Mouse (Mus musculus) kidney, postnatal 25 days (tissue): ENCODE results near the gene Rhox11.
A peak's percentile ranks its signal among the peaks of the same experiment; 100 is the strongest.
"Not testable (repeated sequence)": the region's sequence is repeated elsewhere in the genome, so short reads cannot be mapped to it uniquely, and the experiment has no call there.

Experiments used
- DNase-seq, 2 experiments: peaks; one replicate each; pipeline ENCODE4 v3.0.0; 2021; ENCODE audit warnings: mixed read lengths in 2 of 2

Rhox11 gene

DNA sequence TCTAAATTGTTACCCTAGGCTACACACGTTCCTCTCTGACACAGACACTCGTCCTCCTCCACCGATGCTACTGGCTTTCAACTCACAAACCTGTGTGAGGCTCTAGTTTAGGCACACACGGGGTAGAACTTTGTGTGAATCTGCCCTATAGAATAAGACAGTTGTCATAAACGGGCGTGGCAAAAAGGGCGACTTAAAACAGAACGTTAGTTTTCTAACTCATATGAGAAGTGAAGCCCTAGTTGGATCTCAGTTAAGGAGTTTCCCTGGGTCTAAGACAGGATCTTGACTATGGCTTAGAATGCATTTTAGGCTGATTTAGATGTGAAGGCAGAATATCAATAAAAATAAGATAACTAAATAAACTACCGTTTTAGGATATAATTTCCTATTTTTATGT, at the start of gene Rhox11:
Rhox11 (minus strand) TSS at position 101 of the 400 bp plus-strand sequence.
- no peak for DNase-seq

DNA sequence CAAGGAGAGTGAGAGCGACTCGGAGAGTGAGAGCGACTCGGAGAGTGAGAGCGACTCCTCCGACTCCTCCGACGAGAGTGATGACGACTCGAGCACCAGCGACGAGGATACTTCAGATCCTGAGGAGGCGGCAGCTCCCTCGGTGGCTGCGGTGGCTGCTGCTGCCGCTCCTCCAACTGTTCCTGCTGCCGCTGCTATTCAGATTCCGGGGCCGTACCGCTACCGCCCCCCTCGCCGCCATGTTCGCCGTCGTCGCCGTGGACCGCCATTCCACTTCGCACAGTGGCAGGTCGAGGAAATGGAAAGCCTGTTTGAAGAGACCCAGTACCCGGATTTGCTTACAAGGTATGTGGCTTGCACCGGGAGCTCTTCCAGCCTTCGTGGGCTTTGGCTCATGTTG, 36.5 kb upstream of the Rhox11 start:
- no peak for DNase-seq

DNA sequence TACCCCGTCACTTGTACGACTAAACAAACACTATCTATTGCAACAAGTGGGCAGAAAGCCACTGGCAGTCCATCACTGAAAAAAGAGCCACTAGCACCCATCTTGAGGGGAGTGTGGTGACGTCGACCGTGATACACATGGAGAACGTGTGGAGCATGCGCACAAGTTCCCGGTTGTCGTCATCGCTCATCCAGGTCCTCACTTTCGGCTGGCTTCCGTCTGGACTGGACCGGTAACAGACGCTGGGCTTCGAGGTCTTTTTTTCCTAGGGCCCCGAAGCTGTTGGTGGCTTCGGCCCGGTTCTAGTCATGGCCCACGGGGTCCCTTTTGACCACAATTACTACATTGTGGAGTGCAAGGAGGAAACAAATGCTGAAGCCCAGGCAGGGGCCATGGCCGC, 36.0 kb upstream of the Rhox11 start, which contains the start of gene Rhox13:
Rhox13 (plus strand) TSS at position 238 of the 400 bp plus-strand sequence.
- DNase-seq = no peak

DNA sequence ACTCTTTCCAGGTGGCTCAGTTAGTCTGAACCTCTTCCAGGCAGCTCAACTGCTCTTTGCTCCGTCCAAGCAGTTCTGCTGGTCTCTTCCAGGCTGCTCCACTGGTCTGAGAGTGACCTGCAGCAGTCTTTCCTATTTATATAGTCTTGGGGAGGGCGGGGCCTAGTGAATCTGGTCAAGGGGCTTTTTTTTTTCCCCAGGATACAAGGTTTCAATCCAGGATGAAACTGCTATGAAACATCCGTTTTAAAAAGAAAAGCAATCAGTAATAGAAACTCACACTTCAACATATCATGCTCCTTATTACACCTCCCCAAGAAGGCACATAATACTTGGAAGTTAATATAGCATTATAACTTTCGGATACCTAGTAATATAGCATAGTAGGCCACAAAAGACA, 25.9 kb upstream of the Rhox11 start, which contains the start of gene Rhox12:
Rhox12 (minus strand) TSS at position 101 of the 400 bp plus-strand sequence.
- DNase-seq = no peak

DNA sequence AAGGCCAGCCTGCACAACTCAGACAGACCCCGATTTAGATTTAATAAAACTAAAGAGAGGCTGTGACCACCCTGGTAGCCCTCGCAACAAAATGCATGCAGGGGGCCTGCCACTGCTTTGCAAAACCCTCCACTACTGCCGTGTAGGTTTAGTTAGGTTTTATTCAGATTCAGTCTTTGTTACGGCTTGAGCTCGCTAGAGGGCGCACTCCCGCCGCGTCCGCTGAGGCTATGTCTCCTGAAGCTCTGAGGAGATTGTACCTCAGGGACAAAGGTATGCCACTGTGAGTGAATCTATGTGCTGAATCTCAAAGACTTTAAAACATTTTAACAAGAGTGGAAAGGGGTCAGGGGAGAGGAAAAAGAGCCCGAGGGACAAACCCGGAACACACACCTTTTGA, 715 bp downstream of the Rhox11 start:
- DNase-seq = peak; percentile 49 to 64

DNA sequence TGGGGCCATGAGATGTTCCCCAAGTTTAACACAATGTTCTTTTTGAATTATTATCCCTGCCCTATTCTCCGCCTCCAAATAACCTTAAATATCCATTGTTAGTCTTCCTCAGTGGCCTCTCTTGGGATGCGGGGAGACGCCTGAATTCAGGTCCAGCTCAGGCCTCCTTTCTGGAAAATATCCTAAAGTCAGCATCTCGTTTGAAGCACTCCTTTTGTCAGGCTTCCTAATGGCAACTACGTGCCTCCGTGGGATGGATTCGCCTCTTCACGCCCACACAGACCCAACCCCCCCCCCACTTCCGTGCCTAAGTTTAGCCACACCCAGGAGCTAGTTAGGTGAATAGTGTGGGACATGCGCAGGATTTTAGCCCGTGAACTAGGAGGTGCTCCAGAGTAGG, 18.8 kb downstream of the Rhox11 start, which contains the start of gene Rhox10:
Rhox10 (plus strand) TSS at position 301 of the 400 bp plus-strand sequence.
- DNase-seq = no peak

DNA sequence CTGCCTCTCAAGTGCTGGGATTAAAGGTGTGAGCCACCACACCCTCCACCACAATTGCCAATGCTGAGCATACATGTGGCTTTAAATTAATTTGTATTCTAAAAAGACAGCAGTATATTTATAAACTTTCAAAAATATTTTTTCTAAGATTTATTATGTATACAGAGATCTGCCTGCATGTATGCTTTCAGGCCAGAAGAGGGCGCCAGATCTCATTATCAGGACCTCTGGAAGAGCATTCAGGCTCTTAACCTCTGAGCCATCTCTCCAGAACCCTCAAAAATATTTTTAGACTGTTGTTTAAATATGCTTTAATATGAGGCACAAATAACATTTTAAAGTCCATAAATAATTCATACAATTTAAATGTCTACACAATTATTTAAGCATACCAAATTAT, 23.4 kb downstream of the Rhox11 start:
- peak in 1 of 2 experiments; percentile 2 for DNase-seq

DNA sequence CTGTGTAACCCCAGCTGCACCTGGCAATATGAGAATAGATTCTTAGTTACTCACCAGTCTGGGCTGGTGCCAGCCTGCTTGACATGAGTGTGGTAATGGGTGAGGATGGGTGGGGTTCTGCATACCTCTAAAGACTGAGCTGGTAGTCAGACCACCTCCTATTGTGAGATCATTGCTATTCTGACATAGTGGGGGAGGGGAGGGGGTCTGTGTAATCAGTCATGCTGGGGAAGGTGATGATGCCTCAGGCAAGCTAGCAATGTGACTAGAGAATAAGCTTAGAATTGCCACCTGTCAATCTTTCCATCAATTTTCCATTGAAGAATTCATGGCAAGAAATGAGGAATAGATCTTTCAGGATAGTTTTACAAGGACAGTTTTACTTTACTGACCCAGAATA, 41.9 kb downstream of the Rhox11 start, which contains the start of gene Btg1-ps2:
Btg1-ps2 (minus strand) TSS at position 101 of the 400 bp plus-strand sequence.
- DNase-seq = not testable (repeated sequence)

DNA sequence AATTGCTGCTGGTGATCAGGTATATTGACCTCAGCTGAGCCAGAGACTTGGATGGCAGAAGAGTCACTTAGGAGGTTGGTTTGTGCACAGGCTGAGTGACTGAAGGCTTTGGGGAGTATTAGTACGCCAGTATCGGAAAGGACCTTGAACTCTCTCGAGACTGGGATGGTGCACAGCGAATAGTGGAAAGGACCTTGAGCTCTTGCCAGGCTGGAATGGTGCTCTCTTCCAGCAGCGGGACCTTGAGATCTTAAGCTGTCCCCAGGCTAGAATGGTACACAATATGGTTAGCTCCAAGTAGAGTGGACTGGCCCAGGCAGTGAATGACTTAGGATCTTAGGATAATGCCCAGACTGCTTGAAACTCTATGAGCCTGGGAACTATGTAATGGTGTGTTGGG, 45.3 kb downstream of the Rhox11 start:
- no peak for DNase-seq

DNA sequence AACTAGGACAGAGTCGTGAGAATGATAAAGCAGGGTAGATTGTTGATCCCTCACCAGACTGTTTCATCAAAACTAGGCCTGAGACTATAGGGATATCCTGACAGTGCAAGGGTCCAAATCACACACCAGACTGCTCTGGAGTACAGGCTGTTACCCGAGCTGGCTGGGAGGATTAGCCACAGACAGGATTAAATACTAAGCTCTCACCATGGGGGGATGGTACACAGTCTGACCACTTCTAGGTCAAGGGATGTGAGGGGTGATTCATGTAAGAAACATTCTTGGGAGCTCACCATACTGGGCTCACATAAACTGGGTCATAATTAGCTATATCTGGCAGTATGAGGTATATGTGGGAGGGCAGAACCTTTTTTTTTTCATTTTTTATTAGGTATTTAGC, 51.1 kb downstream of the Rhox11 start:
- no peak for DNase-seq
